Mouse (Mus musculus) E14TG2a.4 (cell line): ENCODE data around the gene Olfr1157.

Experiments
- H3K27me3 ChIP-seq: 2 replicates; pipeline ENCODE4 v1.6.1; 2014; ENCODE audit warnings: low read length, control low read depth; ENCODE audit not compliant: insufficient read depth
- H3K36me3 ChIP-seq: 2 replicates; pipeline ENCODE4 v1.6.1; 2014; ENCODE audit warnings: low read length, control low read depth; ENCODE audit not compliant: insufficient read depth
- H3K4me1 ChIP-seq: replicated peaks from 2 replicates; pipeline ENCODE4 v1.6.1; 2014; ENCODE audit warnings: low read depth, low read length, control low read depth
- H3K4me3 ChIP-seq: replicated peaks from 2 replicates; pipeline ENCODE4 v1.5.1; 2014; ENCODE audit warnings: mild to moderate bottlenecking, low read length
- H3K9me3 ChIP-seq: 2 replicates; pipeline ENCODE4 v1.6.1; 2014; ENCODE audit warnings: low read length, control low read depth
- CTCF ChIP-seq: conservative IDR thresholded peaks from 2 replicates; pipeline ENCODE4 v1.5.1; 2014; ENCODE audit warnings: low read length
- NANOG ChIP-seq: IDR thresholded peaks from 2 replicates; pipeline ENCODE4 v1.6.1; 2014; ENCODE audit warnings: borderline replicate concordance, low read length, mixed read lengths
- POU5F1 ChIP-seq: IDR thresholded peaks from 2 replicates; pipeline ENCODE4 v1.6.1; 2014; ENCODE audit warnings: low read length, borderline replicate concordance

Gene Olfr1157

GRCm38 (mm10) chr2:87968199-87968598, at the start of gene Olfr1157:
Gene Olfr1157 (minus strand): TSS chr2:87968299.
- Histone ChIP-seq H3K4me3 (no peak within 1 kb of the TSS), H3K4me1 (no peaks in the 10 kb centered on the region), H3K27me3 (no peaks in the 10 kb centered on the region), H3K9me3 (no peaks in the 10 kb centered on the region), H3K36me3 (no peaks in the 10 kb centered on the region)
- no peak for TF ChIP-seq POU5F1
- TF ChIP-seq CTCF: no peak
- no peak for TF ChIP-seq NANOG

- Histone ChIP-seq H3K27me3 (no peaks in the 10 kb centered on the region), H3K4me1 (no peaks in the 10 kb centered on the region), H3K36me3 (no peaks in the 10 kb centered on the region), H3K9me3 (no peaks in the 10 kb centered on the region), H3K4me3 (no peak within 1 kb of the TSS)
- TF ChIP-seq CTCF (no peak), NANOG (no peak), POU5F1 (no peak)
Observed at GRCm38 (mm10) chr2:88007515-88008318, 39.6 kb upstream of the Olfr1157 start, which contains the start of gene Olfr1160. Gene Olfr1160 (minus strand): TSS chr2:88008268.

DNA sequence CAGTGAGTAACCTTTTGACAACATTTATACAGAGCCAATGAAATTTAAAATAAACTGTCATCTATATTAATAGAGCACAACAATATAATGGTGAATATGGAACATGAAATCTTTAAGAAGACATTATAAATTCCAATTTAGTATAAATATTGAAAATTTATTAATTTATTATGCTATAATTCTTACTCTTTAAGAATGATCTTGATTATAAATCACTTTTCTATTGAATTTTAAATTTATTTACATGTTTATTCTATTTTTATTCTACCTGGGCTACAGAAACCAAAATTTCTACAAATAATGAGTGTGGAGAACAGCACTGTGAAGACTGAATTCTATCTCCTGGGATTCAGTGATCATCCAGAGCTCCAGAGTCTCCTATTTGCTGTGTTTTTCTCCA, 21.7 kb upstream of the Olfr1157 start, which contains the start of gene Olfr1158:
Olfr1158 (plus strand) TSS at position 301 of the 400 bp plus-strand sequence.
- Histone ChIP-seq H3K4me1 (no peaks in the 10 kb centered on the region), H3K4me3 (no peak within 1 kb of the TSS), H3K36me3 (no peaks in the 10 kb centered on the region), H3K9me3 (no peaks in the 10 kb centered on the region), H3K27me3 (no peaks in the 10 kb centered on the region)
- TF ChIP-seq POU5F1: no peak
- no peak for TF ChIP-seq CTCF
- TF ChIP-seq NANOG: no peak

DNA sequence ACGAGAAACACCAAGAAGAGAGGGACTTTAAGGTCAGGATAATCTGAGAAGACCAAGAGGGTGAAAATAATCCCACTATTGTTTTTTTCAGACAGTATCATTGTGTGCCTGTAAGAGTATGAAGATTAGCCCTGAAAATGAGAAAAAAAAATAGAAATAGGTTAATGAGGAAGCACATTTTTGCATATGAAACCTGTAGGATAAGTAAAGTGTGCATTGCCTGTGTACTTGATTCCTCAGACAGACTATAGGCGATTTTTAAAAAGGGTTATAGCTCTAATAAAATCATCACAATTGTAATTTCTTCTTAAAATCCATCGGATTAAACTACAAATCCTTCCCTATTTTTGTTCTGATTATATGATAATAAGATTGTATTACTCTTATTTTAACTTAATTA, 6.5 kb upstream of the Olfr1157 start, which contains the start of gene Olfr74:
Olfr74 (minus strand) TSS at position 101 of the 400 bp plus-strand sequence.
- no peaks in the 10 kb centered on the region for H3K27me3 ChIP-seq
- H3K9me3 ChIP-seq: peaks cover 6% of the 10 kb centered on the region; the same call in 1 of the 2 replicates
- no peaks in the 10 kb centered on the region for H3K36me3 ChIP-seq
- TF ChIP-seq NANOG: no peak
- no peak for TF ChIP-seq CTCF
- no peak for TF ChIP-seq POU5F1
- no peaks in the 10 kb centered on the region for H3K4me1 ChIP-seq
- no peak within 1 kb of the TSS for H3K4me3 ChIP-seq

DNA sequence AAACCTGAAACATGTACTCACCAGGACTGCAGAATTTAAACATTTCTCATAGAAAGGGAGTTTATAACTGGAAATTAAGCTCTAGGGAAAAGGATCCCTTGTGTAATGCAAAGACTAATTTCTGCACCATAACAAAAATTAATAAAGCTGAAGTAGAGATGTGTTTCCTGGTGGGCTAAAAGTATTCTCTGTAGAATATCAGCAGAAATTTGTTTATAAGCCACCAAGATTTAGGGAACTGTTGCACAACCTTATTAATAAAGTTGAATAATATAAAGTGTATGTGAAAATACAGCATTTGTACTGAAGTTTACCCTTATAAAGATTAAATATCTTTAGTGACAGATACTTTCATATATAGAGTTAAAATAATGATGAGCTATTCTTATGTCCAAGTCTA, 15.1 kb downstream of the Olfr1157 start, which contains the start of gene Olfr1156:
Olfr1156 (minus strand) TSS at position 101 of the 400 bp plus-strand sequence.
- no peak within 1 kb of the TSS for H3K4me3 ChIP-seq
- H3K9me3 ChIP-seq: peaks cover 9% of the 10 kb centered on the region
- no peaks in the 10 kb centered on the region for H3K4me1 ChIP-seq
- H3K27me3 ChIP-seq: no peaks in the 10 kb centered on the region
- H3K36me3 ChIP-seq: no peaks in the 10 kb centered on the region
- TF ChIP-seq POU5F1: no peak
- TF ChIP-seq CTCF: no peak
- no peak for TF ChIP-seq NANOG

DNA sequence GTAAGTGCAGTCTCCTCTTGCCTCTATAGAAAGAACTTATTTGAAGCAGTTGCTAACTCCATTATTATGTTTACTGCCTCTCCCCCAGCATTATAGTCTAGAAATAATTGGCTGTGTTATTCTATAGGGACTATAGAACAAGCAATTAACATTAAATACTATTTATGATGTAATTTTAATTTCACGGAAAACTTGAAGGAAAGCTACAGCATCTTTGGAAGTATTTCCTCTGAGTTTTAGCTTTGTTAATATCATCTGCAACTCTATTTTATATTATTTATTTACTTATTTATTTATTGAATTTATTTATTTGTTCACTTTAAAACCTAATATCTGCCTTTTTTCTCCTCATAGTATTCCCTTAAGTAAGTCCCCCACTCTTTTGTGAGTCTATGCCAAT, 23.1 kb downstream of the Olfr1157 start, which contains the start of gene Olfr1155:
Olfr1155 (minus strand) TSS at position 101 of the 400 bp plus-strand sequence.
- H3K36me3 ChIP-seq: no peaks in the 10 kb centered on the region

More for the DNA sequence above, 23.1 kb downstream of the Olfr1157 start, which contains the start of gene Olfr1155:
- Histone ChIP-seq H3K4me3 (no peak within 1 kb of the TSS), H3K27me3 (no peaks in the 10 kb centered on the region), H3K4me1 (no peaks in the 10 kb centered on the region), H3K9me3 (peaks cover 34% of the 10 kb centered on the region)
- TF ChIP-seq NANOG: no peak
- TF ChIP-seq CTCF: no peak
- no peak for TF ChIP-seq POU5F1
